Comparison of ENCODE assay signal across 17 mouse cellular contexts in the genomic region with DNA sequence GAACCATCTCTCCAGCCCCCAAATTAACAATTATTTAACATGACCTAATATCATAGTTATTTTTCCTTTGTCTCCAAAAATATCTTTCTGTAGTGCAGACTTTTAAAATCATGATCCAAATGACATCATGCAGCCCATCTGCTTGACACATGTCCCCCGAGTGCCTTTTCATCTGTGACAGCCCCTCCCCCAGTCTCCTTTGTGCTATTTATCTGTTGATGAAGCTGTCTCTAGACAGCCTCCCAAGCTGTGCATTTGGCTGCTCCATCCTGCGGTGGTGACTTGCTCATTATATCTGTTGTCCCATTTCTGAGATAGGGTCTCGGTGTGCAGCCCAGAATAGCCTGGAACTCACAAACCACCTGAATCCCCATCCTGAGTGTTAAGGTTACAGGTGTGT. TPM values are rescaled to one million over a fixed set of nuclear protein-coding genes. Genes with fewer than 3 reads are reported as not detected.
DNase-seq lines count a peak whose midpoint lies in the region; ATAC-seq and TF ChIP-seq lines count a peak whose summit lies in the region.
"Had no signal": no experiment of that assay in that cellular context is flagged by ENCODE, and none has a peak within 500 bp of the region (broad histone marks: within the 10 kb centered on the region; RNA-seq: fewer than 3 reads in every experiment).

No protein-coding gene starts in this region.

- no peaks in the 10 kb centered on the region for H3K27me3 ChIP-seq in limb, embryonic 14.5 days (ENCODE audit: control insufficient read depth, insufficient read depth, low read length)
- no peaks in the 10 kb centered on the region for H3K27me3 ChIP-seq in limb, embryonic 10.5 days (ENCODE audit: low read depth, poor library complexity, severe bottlenecking)
- H3K27me3 ChIP-seq in forebrain, postnatal 0 days (ENCODE audit: insufficient read depth, low read length): no peaks in the 10 kb centered on the region
- no peaks in the 10 kb centered on the region for H3K27me3 ChIP-seq in neural tube, embryonic 15.5 days (replicated peaks)
- H3K27me3 ChIP-seq: CH12.LX; embryonic facial prominence, embryonic 12.5 days; liver, embryonic 13.5 days; stomach, embryonic 15.5 days had no signal

- no peak overlapping the region for H3K27ac ChIP-seq in limb, embryonic 14.5 days (replicated peaks; ENCODE audit: low read depth, low read length)
- H3K27ac ChIP-seq in limb, embryonic 10.5 days: no peak overlapping the region
- H3K27ac ChIP-seq in forebrain, postnatal 0 days (ENCODE audit: low read depth, low read length): peak overlapping the region; percentile 45; the same call in 1 of the 2 replicates
- H3K27ac ChIP-seq in layer of hippocampus, adult 2 months: peak overlapping the region; percentile 77
- H3K27ac ChIP-seq in neural tube, embryonic 15.5 days (replicated peaks): peak overlapping the region; percentile 33; the same call in 1 of the 2 replicates
- H3K27ac ChIP-seq: embryonic facial prominence, embryonic 12.5 days; heart, embryonic 10.5 days; liver, embryonic 13.5 days; stomach, embryonic 15.5 days had no signal

- H3K9ac ChIP-seq in limb, embryonic 14.5 days (ENCODE audit: low read depth, low read length, severe bottlenecking): no peak overlapping the region
- H3K9ac ChIP-seq in forebrain, postnatal 0 days: no peak overlapping the region
- no peak overlapping the region for H3K9ac ChIP-seq in neural tube, embryonic 15.5 days (replicated peaks)
- H3K9ac ChIP-seq: embryonic facial prominence, embryonic 12.5 days; liver, embryonic 13.5 days; stomach, embryonic 15.5 days had no signal

- H3K36me3 ChIP-seq in limb, embryonic 14.5 days (ENCODE audit: control insufficient read depth, insufficient read depth, low read length): no peaks in the 10 kb centered on the region
- H3K36me3 ChIP-seq in limb, embryonic 10.5 days: no peaks in the 10 kb centered on the region
- H3K36me3 ChIP-seq in forebrain, postnatal 0 days (ENCODE audit: insufficient read depth): peaks cover 12% of the 10 kb centered on the region
- H3K36me3 ChIP-seq in neural tube, embryonic 15.5 days: 0 out of 2 replicates have a peak, but pooled peaks cover 3% of the 10 kb centered on the region
- H3K36me3 ChIP-seq: embryonic facial prominence, embryonic 12.5 days; liver, embryonic 13.5 days; stomach, embryonic 15.5 days had no signal

- 69% methylated on average over 3 of the region's 3 CpGs for WGBS in limb, embryonic 14.5 days
- 73% methylated on average over 3 of the region's 3 CpGs for WGBS in limb, embryonic 10.5 days
- 19% methylated on average over 3 of the region's 3 CpGs for WGBS in forebrain, postnatal 0 days
- WGBS in neural tube, embryonic 15.5 days: 17% methylated on average over 3 of the region's 3 CpGs

- DNase-seq in limb, embryonic 14.5 days (ENCODE audit: low spot score): peak; percentile 14
- no peak for DNase-seq in limb, embryonic 10.5 days (ENCODE audit: low spot score)
- DNase-seq in forebrain, postnatal 0 days: peak; percentile 68
- peak; percentile 63 to 80 for DNase-seq in layer of hippocampus, adult 2 months (ENCODE audit: low spot score in 2 of 2)
- DNase-seq in testis, postnatal 14 days (ENCODE audit: low spot score): no peak
- no peak for DNase-seq in right cerebral cortex, postnatal 25 days
- DNase-seq: adrenal gland, postnatal 14 days; cerebellum, adult 11 months; heart, postnatal 4 days; kidney, adult 8-10 months; liver, embryonic 13.5 days had no signal

- TF ChIP-seq POLR2A in limb, embryonic 14.5 days (IDR thresholded peaks at IDR 0.05; ENCODE audit: borderline replicate concordance, extremely low read depth, insufficient read depth, insufficient read length): no peak

- no peak overlapping the region for H3K4me2 ChIP-seq in limb, embryonic 14.5 days (replicated peaks; ENCODE audit: low read depth, low read length, severe bottlenecking)
- no peak overlapping the region for H3K4me2 ChIP-seq in forebrain, postnatal 0 days (ENCODE audit: low read depth)
- H3K4me2 ChIP-seq in neural tube, embryonic 15.5 days: no peak overlapping the region
- H3K4me2 ChIP-seq: embryonic facial prominence, embryonic 12.5 days; liver, embryonic 13.5 days; stomach, embryonic 15.5 days had no signal

- H3K9me3 ChIP-seq in limb, embryonic 14.5 days (ENCODE audit: control insufficient read depth, low read length): no peaks in the 10 kb centered on the region
- H3K9me3 ChIP-seq in limb, embryonic 10.5 days (replicated peaks): no peaks in the 10 kb centered on the region
- H3K9me3 ChIP-seq in forebrain, postnatal 0 days (ENCODE audit: low read length): no peaks in the 10 kb centered on the region
- H3K9me3 ChIP-seq in neural tube, embryonic 15.5 days (replicated peaks): no peaks in the 10 kb centered on the region
- H3K9me3 ChIP-seq: embryonic facial prominence, embryonic 12.5 days; heart, embryonic 10.5 days; liver, embryonic 13.5 days; stomach, embryonic 15.5 days had no signal

- TF ChIP-seq CTCF in forebrain, postnatal 0 days (IDR thresholded peaks at IDR 0.05; ENCODE audit: low read depth): no peak
- no peak for TF ChIP-seq CTCF in layer of hippocampus, adult 2 months (conservative IDR thresholded peaks at IDR 0.05)

- H3K4me1 ChIP-seq in limb, embryonic 14.5 days (ENCODE audit: control insufficient read depth, insufficient read depth, low read length): no peaks in the 10 kb centered on the region
- H3K4me1 ChIP-seq in limb, embryonic 10.5 days: peaks cover 15% of the 10 kb centered on the region
- H3K4me1 ChIP-seq in forebrain, postnatal 0 days (ENCODE audit: insufficient read depth): 0 out of 2 replicates have a peak, but pooled peaks cover 3% of the 10 kb centered on the region
- H3K4me1 ChIP-seq in neural tube, embryonic 15.5 days: peaks cover 43% of the 10 kb centered on the region
- H3K4me1 ChIP-seq: liver, embryonic 13.5 days; stomach, embryonic 15.5 days had no signal

- ATAC-seq in limb, embryonic 14.5 days (ENCODE audit: low FRiP score, low read depth): no peak
- ATAC-seq in forebrain, postnatal 0 days: peak; percentile 72
- ATAC-seq in neural tube, embryonic 15.5 days (ENCODE audit: low FRiP score): no peak; the same call in 1 of the 2 replicates

- H3K4me3 ChIP-seq in limb, embryonic 14.5 days (replicated peaks; ENCODE audit: low read length): no peak overlapping the region
- H3K4me3 ChIP-seq in limb, embryonic 10.5 days: no peak overlapping the region
- H3K4me3 ChIP-seq in forebrain, postnatal 0 days (ENCODE audit: low read depth, low read length): no peak overlapping the region
- H3K4me3 ChIP-seq in layer of hippocampus, adult 2 months: no peak overlapping the region; the same call in 1 of the 2 replicates
- H3K4me3 ChIP-seq in neural tube, embryonic 15.5 days (replicated peaks): no peak overlapping the region
- H3K4me3 ChIP-seq: embryonic facial prominence, embryonic 12.5 days; heart, embryonic 10.5 days; liver, embryonic 13.5 days; myocyte; stomach, embryonic 15.5 days had no signal

RNA-seq across cellular contexts. Expression of a gene that starts 16.1 kb away (rescaled TPM):
- polyA plus RNA-seq in limb, embryonic 14.5 days (2012; rRNA removed): 1.3 and 1.5 TPM in 2 replicates
- polyA plus RNA-seq in limb, embryonic 14.5 days (2014; fragmentation: Nextera tagmentation; extraction: Ambion mirVana): 1.5 and 1.8 TPM in 2 replicates
- polyA plus RNA-seq in limb, embryonic 10.5 days (2016; fragmentation: Nextera tagmentation; extraction: Ambion mirVana): 0.21 and 0.63 TPM in 2 replicates
- 3.8 and 4.5 TPM in 2 replicates for total RNA-seq in forebrain, postnatal 0 days (2014; rRNA removed)
- 3.1 and 3.4 TPM in 2 replicates for polyA plus RNA-seq in forebrain, postnatal 0 days (2015; fragmentation: Nextera tagmentation; extraction: Ambion mirVana)
- 1 to 10 TPM; 2.0 to 2.8 TPM for total RNA-seq in layer of hippocampus, adult 2 months (2021)
- 1.7 and 2.2 TPM in 2 replicates for polyA plus RNA-seq in neural tube, embryonic 15.5 days (2015; fragmentation: Nextera tagmentation; extraction: Ambion mirVana)
- total RNA-seq: CH12.LX had no signal
- polyA plus RNA-seq: myocyte had no signal

RNA-seq across cellular contexts. Expression of a gene that starts 33.8 kb away (rescaled TPM):
- polyA plus RNA-seq in limb, embryonic 14.5 days (2012; rRNA removed): 1,060 and 1,221 TPM in 2 replicates
- polyA plus RNA-seq in limb, embryonic 14.5 days (2014; fragmentation: Nextera tagmentation; extraction: Ambion mirVana): 903 and 945 TPM in 2 replicates
- 745 and 824 TPM in 2 replicates for polyA plus RNA-seq in limb, embryonic 10.5 days (2016; fragmentation: Nextera tagmentation; extraction: Ambion mirVana)
- total RNA-seq in forebrain, postnatal 0 days (2014; rRNA removed): 1,114 and 1,634 TPM in 2 replicates
- 543 and 688 TPM in 2 replicates for polyA plus RNA-seq in forebrain, postnatal 0 days (2015; fragmentation: Nextera tagmentation; extraction: Ambion mirVana)
- total RNA-seq in layer of hippocampus, adult 2 months (2021): 100 to 1,000 TPM; 278 to 289 TPM
- 412 and 499 TPM in 2 replicates for polyA plus RNA-seq in neural tube, embryonic 15.5 days (2015; fragmentation: Nextera tagmentation; extraction: Ambion mirVana)

Comparison
In these comparisons a context has a peak if more than half of its experiments do, and no peak if none do; other contexts are left out.
1. DNase-seq: peak in limb, embryonic 14.5 days (single experiment), forebrain, postnatal 0 days (single experiment) and layer of hippocampus, adult 2 months (2 of 2); none in limb, embryonic 10.5 days (single experiment), testis, postnatal 14 days (single experiment) and right cerebral cortex, postnatal 25 days (single experiment).
2. H3K27ac ChIP-seq: peak in forebrain, postnatal 0 days (single experiment), layer of hippocampus, adult 2 months (single experiment) and neural tube, embryonic 15.5 days (single experiment); none in limb, embryonic 14.5 days (single experiment) and limb, embryonic 10.5 days (single experiment).